ENCODE assay signal across 17 mouse cellular contexts in the genomic region with DNA sequence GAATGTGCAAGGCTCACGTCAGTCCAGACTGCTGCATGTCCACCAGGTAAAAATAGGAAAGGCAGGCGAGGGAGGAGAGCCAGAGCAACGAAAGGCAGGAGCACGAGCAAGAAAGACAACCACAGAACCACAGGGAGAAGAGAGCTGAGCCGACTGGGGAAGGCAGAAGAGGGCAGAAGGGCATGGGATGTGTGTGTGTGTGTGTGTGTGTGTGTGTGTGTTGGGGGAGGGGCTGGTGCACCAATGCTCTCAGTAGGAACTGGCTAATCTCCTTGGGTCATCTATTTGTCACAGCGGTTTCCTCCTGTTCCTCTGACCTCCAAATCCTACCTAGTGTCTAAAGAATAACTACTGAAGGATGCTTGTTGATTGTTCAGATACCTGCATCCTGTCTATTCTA. TPM values are rescaled to one million over a fixed set of nuclear protein-coding genes. Genes with fewer than 3 reads are reported as not detected.
A peak's percentile ranks its signal among the peaks of the same experiment; 100 is the strongest.
DNase-seq lines count a peak whose midpoint lies in the region; ATAC-seq and TF ChIP-seq lines count a peak whose summit lies in the region.
"Had no signal": no experiment of that assay in that cellular context is flagged by ENCODE, and none has a peak within 500 bp of the region (broad histone marks: within the 10 kb centered on the region; RNA-seq: fewer than 3 reads in every experiment).

No protein-coding gene starts in this region.

- H3K9ac ChIP-seq in forebrain, postnatal 0 days = no peak overlapping the region
- H3K9ac ChIP-seq in kidney, embryonic 14.5 days (ENCODE audit: low read depth, low read length) = no peak overlapping the region
- H3K9ac ChIP-seq in liver, embryonic 11.5 days (ENCODE audit: low read depth, low read length) = no peak overlapping the region
- H3K9ac ChIP-seq: heart, embryonic 12.5 days; hindbrain, embryonic 14.5 days; intestine, embryonic 15.5 days; lung, embryonic 14.5 days; midbrain, embryonic 12.5 days; neural tube, embryonic 13.5 days had no signal

- peaks cover 65% of the 10 kb centered on the region for H3K4me1 ChIP-seq in forebrain, embryonic 10.5 days
- H3K4me1 ChIP-seq in forebrain, postnatal 0 days (ENCODE audit: insufficient read depth) = peaks cover 5% of the 10 kb centered on the region; the same call in 1 of the 2 replicates
- peaks cover 8% of the 10 kb centered on the region; the same call in 1 of the 2 replicates for H3K4me1 ChIP-seq in kidney, embryonic 14.5 days (ENCODE audit: control insufficient read depth, insufficient read depth, low read length)
- H3K4me1 ChIP-seq in liver, embryonic 11.5 days (replicated peaks; ENCODE audit: control insufficient read depth, insufficient read depth, low read length) = peaks cover 18% of the 10 kb centered on the region

- ATAC-seq in forebrain, postnatal 0 days = no peak
- no peak for ATAC-seq in kidney, embryonic 14.5 days (ENCODE audit: low FRiP score, low TSS enrichment)
- 0 out of 2 replicates have a peak, but pooled peaks have one; percentile 9 for ATAC-seq in liver, embryonic 11.5 days (replicated peaks; ENCODE audit: low FRiP score)
- ATAC-seq: intestine, embryonic 15.5 days had no signal

- 33% methylated on average over 6 of the region's 6 CpGs for WGBS in forebrain, embryonic 10.5 days
- whole genome bisulfite sequencing in forebrain, postnatal 0 days = 58% methylated on average over 6 of the region's 6 CpGs
- 52% methylated on average over 6 of the region's 6 CpGs for WGBS in kidney, embryonic 14.5 days
- WGBS in liver, embryonic 11.5 days = 25% methylated on average over 6 of the region's 6 CpGs

- 0 out of 2 replicates have a peak overlapping the region, but pooled peaks have one; percentile 44 for H3K27ac ChIP-seq in forebrain, embryonic 10.5 days
- H3K27ac ChIP-seq in forebrain, postnatal 0 days (ENCODE audit: low read depth, low read length) = no peak overlapping the region
- H3K27ac ChIP-seq in kidney, embryonic 14.5 days (ENCODE audit: low read depth, low read length) = no peak overlapping the region
- no peak overlapping the region for H3K27ac ChIP-seq in liver, embryonic 11.5 days (ENCODE audit: low read depth, low read length)
- H3K27ac ChIP-seq: hindbrain, embryonic 14.5 days; intestine, embryonic 15.5 days; midbrain, embryonic 12.5 days; neural tube, embryonic 13.5 days had no signal

- H3K4me2 ChIP-seq in forebrain, postnatal 0 days (ENCODE audit: low read depth) = no peak overlapping the region
- no peak overlapping the region for H3K4me2 ChIP-seq in kidney, embryonic 14.5 days (replicated peaks; ENCODE audit: low read depth, low read length)
- no peak overlapping the region for H3K4me2 ChIP-seq in liver, embryonic 11.5 days
- H3K4me2 ChIP-seq: heart, embryonic 12.5 days; hindbrain, embryonic 14.5 days; intestine, embryonic 15.5 days; lung, embryonic 14.5 days; midbrain, embryonic 12.5 days; neural tube, embryonic 13.5 days had no signal

- no peak for DNase-seq in forebrain, embryonic 10.5 days (ENCODE audit: extremely low spot score, low spot score)
- DNase-seq in forebrain, postnatal 0 days = no peak
- peak; percentile 23 to 36 for DNase-seq in kidney, postnatal 36 days
- DNase-seq in liver, embryonic 11.5 days (ENCODE audit: low spot score) = no peak
- DNase-seq in yolk sac, embryonic 10.5 days (ENCODE audit: low spot score) = peak; percentile 79
- no peak for DNase-seq in left cerebral cortex, adult 8-10 months (ENCODE audit: low spot score in 2 of 2)
- DNase-seq: adrenal gland, adult 8-10 months; cerebellum, adult 9-10 months; lung, embryonic 14.5 days; lung, postnatal 4 days; thymus, postnatal 25 days had no signal

- H3K9me3 ChIP-seq in forebrain, embryonic 10.5 days = no peaks in the 10 kb centered on the region
- no peaks in the 10 kb centered on the region for H3K9me3 ChIP-seq in forebrain, postnatal 0 days (ENCODE audit: low read length)
- H3K9me3 ChIP-seq in kidney, embryonic 14.5 days (ENCODE audit: control insufficient read depth, low read length) = no peaks in the 10 kb centered on the region
- no peaks in the 10 kb centered on the region for H3K9me3 ChIP-seq in liver, embryonic 11.5 days (ENCODE audit: control insufficient read depth, low read length)
- H3K9me3 ChIP-seq: heart, embryonic 12.5 days; intestine, embryonic 15.5 days; midbrain, embryonic 12.5 days; neural tube, embryonic 13.5 days had no signal

- TF ChIP-seq CTCF in forebrain, postnatal 0 days (IDR thresholded peaks at IDR 0.05; ENCODE audit: low read depth) = no peak

- peaks cover 13% of the 10 kb centered on the region; the same call in 1 of the 2 replicates for H3K27me3 ChIP-seq in forebrain, embryonic 10.5 days (ENCODE audit: poor library complexity, severe bottlenecking)
- no peaks in the 10 kb centered on the region for H3K27me3 ChIP-seq in forebrain, postnatal 0 days (ENCODE audit: insufficient read depth, low read length)
- H3K27me3 ChIP-seq in kidney, embryonic 14.5 days (ENCODE audit: control insufficient read depth, insufficient read depth, low read length) = no peaks in the 10 kb centered on the region
- H3K27me3 ChIP-seq in liver, embryonic 11.5 days (replicated peaks; ENCODE audit: control insufficient read depth, insufficient read depth, low read length) = no peaks in the 10 kb centered on the region
- H3K27me3 ChIP-seq: heart, embryonic 12.5 days; intestine, embryonic 15.5 days; neural tube, embryonic 13.5 days had no signal

- H3K4me3 ChIP-seq in forebrain, embryonic 10.5 days = no peak overlapping the region
- H3K4me3 ChIP-seq in forebrain, postnatal 0 days (ENCODE audit: low read depth, low read length) = no peak overlapping the region
- no peak overlapping the region for H3K4me3 ChIP-seq in kidney, embryonic 14.5 days (ENCODE audit: low read length)
- H3K4me3 ChIP-seq in liver, embryonic 11.5 days (ENCODE audit: low read depth, low read length) = no peak overlapping the region
- H3K4me3 ChIP-seq: heart, embryonic 12.5 days; intestine, embryonic 15.5 days; midbrain, embryonic 12.5 days; neural tube, embryonic 13.5 days had no signal

- peaks cover 43% of the 10 kb centered on the region for H3K36me3 ChIP-seq in forebrain, embryonic 10.5 days (replicated peaks)
- peaks cover 8% of the 10 kb centered on the region; the same call in 1 of the 2 replicates for H3K36me3 ChIP-seq in forebrain, postnatal 0 days (ENCODE audit: insufficient read depth)
- peaks cover 17% of the 10 kb centered on the region; the same call in 1 of the 2 replicates for H3K36me3 ChIP-seq in kidney, embryonic 14.5 days (ENCODE audit: control insufficient read depth, insufficient read depth, low read length)
- peaks cover 4% of the 10 kb centered on the region for H3K36me3 ChIP-seq in liver, embryonic 11.5 days (ENCODE audit: control insufficient read depth, insufficient read depth, low read length)

RNA-seq across cellular contexts. Expression of gene Lmod3, which starts 56.6 kb away (rescaled TPM):
- polyA plus RNA-seq in forebrain, embryonic 10.5 days (2016; fragmentation: Nextera tagmentation; extraction: Ambion mirVana) = not detected in 2 replicates
- 0.05 and 0.46 TPM in 2 replicates for total RNA-seq in forebrain, postnatal 0 days (2014; rRNA removed)
- 0.08 and 0.11 TPM in 2 replicates for polyA plus RNA-seq in forebrain, postnatal 0 days (2015; fragmentation: Nextera tagmentation; extraction: Ambion mirVana)
- 0.09 TPM in 1 of 2 replicates, not detected in the other for polyA plus RNA-seq in kidney, embryonic 14.5 days (2014; fragmentation: Nextera tagmentation; extraction: Ambion mirVana)
- polyA plus RNA-seq in liver, embryonic 11.5 days (2014; fragmentation: Nextera tagmentation; extraction: Ambion mirVana) = 0.08 TPM in 1 of 2 replicates, not detected in the other
- total RNA-seq in left cerebral cortex, adult 8-10 months (2022) = under 1 TPM in 2 of 4 experiments, not detected in 2; 0.27 to 0.33 TPM
- polyA plus RNA-seq: hindbrain, embryonic 14.5 days; midbrain, embryonic 12.5 days had no signal

Comparison
In these comparisons a context has a peak if more than half of its experiments do, and no peak if none do; other contexts are left out.
1. DNase-seq: peak in kidney, postnatal 36 days (2 of 2) and yolk sac, embryonic 10.5 days (single experiment); none in forebrain, embryonic 10.5 days (single experiment), forebrain, postnatal 0 days (single experiment), liver, embryonic 11.5 days (single experiment) and left cerebral cortex, adult 8-10 months (0 of 2).